Mouse (Mus musculus): Measurements from ENCODE around the gene Gm3264. TPM values are rescaled to one million over a fixed set of nuclear protein-coding genes. Genes with fewer than 3 reads are reported as not detected.
A peak's percentile ranks its signal among the peaks of the same experiment; 100 is the strongest.
"Not testable (repeated sequence)": the region's sequence is repeated elsewhere in the genome, so short reads cannot be mapped to it uniquely, and the experiment has no call there.

Gm3264 gene
- polyA plus RNA-seq (2016; fragmentation: Nextera tagmentation; extraction: Ambion mirVana), result 0.43 TPM in 1 of 2 replicates, not detected in the other

- H3K9me3 ChIP-seq (replicated peaks); H3K4me1 ChIP-seq; H3K9ac ChIP-seq; H3K27ac ChIP-seq; H3K4me3 ChIP-seq; H3K27me3 ChIP-seq (replicated peaks); ATAC-seq; H3K36me3 ChIP-seq: not testable (repeated sequence)
- peak within 1 kb of the TSS; percentile 33; the same call in 1 of the 2 replicates for H3K4me2 ChIP-seq
- WGBS (ENCODE audit: insufficient replicate concordance), result 6% methylated on average over 26 of the region's 59 CpGs
These were observed at the start of gene Gm3264 for GRCm38 (mm10) chr14:4855299-4855980. Gene Gm3264 (plus strand): TSS chr14:4855576.

GRCm38 (mm10) chr14:4806421-4806820 is 49.0 kb upstream of the Gm3264 start:
- H3K4me2 ChIP-seq; H3K4me1 ChIP-seq; H3K27me3 ChIP-seq (replicated peaks); H3K4me3 ChIP-seq; H3K9me3 ChIP-seq (replicated peaks); H3K9ac ChIP-seq; H3K27ac ChIP-seq; ATAC-seq; H3K36me3 ChIP-seq: not testable (repeated sequence)
- WGBS (ENCODE audit: insufficient replicate concordance), result 66% methylated on average over 6 of the region's 6 CpGs

- not testable (repeated sequence) for H3K4me1 ChIP-seq; H3K9me3 ChIP-seq (replicated peaks); H3K27ac ChIP-seq; H3K4me2 ChIP-seq; H3K36me3 ChIP-seq; H3K9ac ChIP-seq; H3K4me3 ChIP-seq; ATAC-seq; H3K27me3 ChIP-seq (replicated peaks)
- 75% methylated on average over 4 of the region's 7 CpGs for whole genome bisulfite sequencing (ENCODE audit: insufficient replicate concordance)
These were observed 33.4 kb upstream of the Gm3264 start for GRCm38 (mm10) chr14:4821950-4822349.

GRCm38 (mm10) chr14:4837806-4838205 is 17.6 kb upstream of the Gm3264 start, which contains the start of gene Gm3269:
Gene Gm3269 (plus strand): TSS chr14:4838106.
- WGBS (ENCODE audit: insufficient replicate concordance), result no CpG with 5 or more reads among the region's 4 CpGs
- not testable (repeated sequence) for H3K4me3 ChIP-seq, H3K9ac ChIP-seq

GRCm38 (mm10) chr14:4892116-4892515 is 36.7 kb downstream of the Gm3264 start, which contains the start of gene Gm3278:
Gene Gm3278 (plus strand): TSS chr14:4892416.
- 60% methylated on average over 1 of the region's 3 CpGs for WGBS (ENCODE audit: insufficient replicate concordance)

More at GRCm38 (mm10) chr14:4837806-4838205, 17.6 kb upstream of the Gm3264 start, which contains the start of gene Gm3269:
- not testable (repeated sequence) for H3K4me2 ChIP-seq; H3K27me3 ChIP-seq (replicated peaks); H3K27ac ChIP-seq; ATAC-seq; H3K4me1 ChIP-seq; H3K9me3 ChIP-seq (replicated peaks); H3K36me3 ChIP-seq

More at GRCm38 (mm10) chr14:4892116-4892515, 36.7 kb downstream of the Gm3264 start, which contains the start of gene Gm3278:
- H3K27me3 ChIP-seq (replicated peaks); H3K4me2 ChIP-seq; H3K9ac ChIP-seq; H3K36me3 ChIP-seq; H3K4me1 ChIP-seq; ATAC-seq; H3K27ac ChIP-seq; H3K9me3 ChIP-seq (replicated peaks); H3K4me3 ChIP-seq: not testable (repeated sequence)

Other genes with a start within 250 kb of the Gm3264 start
- gene Gm8159, start 223.2 kb upstream of the Gm3264 start, polyA plus RNA-seq (2016; fragmentation: Nextera tagmentation; extraction: Ambion mirVana), result not detected in 2 replicates
- gene Gm3239, start 191.4 kb upstream of the Gm3264 start, polyA plus RNA-seq (2016; fragmentation: Nextera tagmentation; extraction: Ambion mirVana), result not detected in 2 replicates
- gene Gm7876, start 146.3 kb upstream of the Gm3264 start, polyA plus RNA-seq (2016; fragmentation: Nextera tagmentation; extraction: Ambion mirVana), result not detected in 2 replicates
- gene Gm3252, start 128.8 kb upstream of the Gm3264 start, polyA plus RNA-seq (2016; fragmentation: Nextera tagmentation; extraction: Ambion mirVana), result not detected in 2 replicates
- gene Gm9602, start 79.2 kb upstream of the Gm3264 start, polyA plus RNA-seq (2016; fragmentation: Nextera tagmentation; extraction: Ambion mirVana), result not detected in 2 replicates
- not detected in 2 replicates for gene Gm3269, start 17.5 kb upstream of the Gm3264 start, polyA plus RNA-seq (2016; fragmentation: Nextera tagmentation; extraction: Ambion mirVana)
- not detected in 2 replicates for gene Gm3278, start 36.8 kb downstream of the Gm3264 start, polyA plus RNA-seq (2016; fragmentation: Nextera tagmentation; extraction: Ambion mirVana)
- gene Gm8297, start 128.4 kb downstream of the Gm3264 start, polyA plus RNA-seq (2016; fragmentation: Nextera tagmentation; extraction: Ambion mirVana), result not detected in 2 replicates
- gene Gm3298, start 160.3 kb downstream of the Gm3264 start, polyA plus RNA-seq (2016; fragmentation: Nextera tagmentation; extraction: Ambion mirVana), result not detected in 2 replicates
- not detected in 2 replicates for gene 4930555G01Rik, start 195.1 kb downstream of the Gm3264 start, polyA plus RNA-seq (2016; fragmentation: Nextera tagmentation; extraction: Ambion mirVana)
- 0.14 TPM in 1 of 2 replicates, not detected in the other for gene Gm8281, start 215.5 kb downstream of the Gm3264 start, polyA plus RNA-seq (2016; fragmentation: Nextera tagmentation; extraction: Ambion mirVana)

All from liver, embryonic 12.5 days (tissue).